Mouse (Mus musculus) kidney, adult 11 months (tissue): Measurements from ENCODE around the gene Krt87.

Source experiments
- DNase-seq: peaks from one replicate; pipeline ENCODE4 v3.0.0; 2022

Gene Krt87

DNA sequence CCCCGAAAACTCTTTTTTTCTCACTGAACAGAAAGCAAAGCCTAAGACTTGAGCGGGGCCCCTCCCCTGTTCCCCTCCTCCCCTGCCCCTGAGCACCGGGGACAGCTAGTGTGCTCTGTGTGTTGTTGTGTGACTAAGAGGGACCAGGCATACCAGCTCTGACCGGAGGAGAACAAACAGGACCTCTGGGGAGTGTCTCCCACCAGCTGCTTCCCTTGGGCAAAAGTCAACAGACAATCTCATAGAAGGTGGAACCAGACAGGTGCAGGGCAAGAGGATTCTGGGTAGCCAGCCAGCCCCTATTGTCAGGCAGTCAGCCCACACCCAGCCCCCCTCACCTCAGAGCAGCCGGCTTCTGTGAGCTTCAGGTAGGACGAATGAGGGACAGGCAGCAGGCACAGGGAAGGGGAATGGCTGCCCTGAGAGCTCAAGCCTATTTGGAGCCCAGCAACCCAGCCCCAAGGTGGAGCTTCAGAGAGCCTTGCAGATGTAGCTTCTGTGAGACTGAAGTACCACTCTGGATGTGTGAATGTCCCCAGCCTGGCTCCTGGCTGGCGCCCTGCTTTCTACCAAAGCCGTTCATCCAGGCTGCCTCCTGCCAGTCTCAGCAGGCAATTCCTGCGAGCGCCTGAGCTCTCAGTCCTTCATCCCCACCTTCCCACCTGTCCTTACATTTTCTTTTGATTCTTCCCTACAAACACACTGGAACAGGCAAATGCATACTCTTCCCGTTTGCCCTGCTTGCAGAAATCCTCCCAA lies 23.6 kb downstream of the Krt87 start:
- no peak for DNase-seq

DNA sequence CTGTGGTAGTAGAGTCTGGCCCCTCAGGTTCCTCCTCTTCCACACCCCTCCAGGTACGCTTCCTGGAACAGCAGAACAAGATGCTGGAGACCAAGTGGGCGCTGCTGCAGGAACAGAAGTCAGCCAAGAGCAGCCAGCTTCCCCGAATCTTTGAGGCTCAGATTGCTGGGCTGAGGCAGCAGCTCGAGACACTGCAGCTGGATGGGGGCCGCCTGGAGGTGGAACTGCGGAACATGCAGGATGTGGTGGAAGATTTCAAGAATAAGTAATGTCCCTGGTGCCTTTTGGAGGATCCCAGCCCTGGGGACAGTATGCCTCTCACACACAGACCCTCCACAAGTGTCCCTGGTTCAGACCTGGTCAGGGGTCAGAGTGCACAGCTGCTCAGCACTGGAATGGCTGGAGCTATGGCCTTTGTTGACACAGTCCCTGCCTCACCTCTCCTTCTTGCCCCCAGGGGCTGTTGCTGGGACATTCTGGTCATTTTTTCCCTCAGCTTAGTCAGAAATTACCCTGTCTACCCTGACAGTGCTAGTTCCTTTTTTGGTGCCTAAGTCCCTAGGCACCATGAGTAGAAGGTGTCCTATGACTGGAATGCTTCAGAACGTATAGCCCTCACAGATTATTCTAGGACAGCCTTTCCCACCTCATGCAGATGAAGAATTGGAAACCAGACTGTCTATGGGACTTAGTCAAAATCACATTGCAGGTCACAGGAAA lies 24.5 kb downstream of the Krt87 start:
- DNase-seq = peak; percentile 35

DNA sequence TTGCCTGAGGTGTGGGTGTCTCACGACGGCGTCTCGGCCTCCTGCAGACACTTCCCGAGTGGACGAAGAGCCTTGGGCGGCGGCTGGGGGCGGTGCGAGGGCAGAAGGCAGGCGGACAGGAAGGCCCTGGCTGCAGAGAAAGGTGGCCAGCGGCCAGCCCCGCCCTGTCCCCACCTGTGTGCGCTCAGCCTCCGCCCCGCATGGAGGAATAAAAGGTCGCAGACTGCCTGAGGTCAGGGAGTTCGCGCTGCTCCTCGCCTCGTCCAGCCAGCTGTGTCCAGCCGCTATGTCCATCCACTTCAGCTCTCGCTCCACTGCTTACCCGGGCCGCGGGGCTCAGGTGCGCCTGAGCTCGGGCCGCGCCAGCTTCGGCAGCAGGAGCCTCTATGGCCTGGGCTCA lies 26.4 kb downstream of the Krt87 start:
- peak; percentile 84 for DNase-seq

DNA sequence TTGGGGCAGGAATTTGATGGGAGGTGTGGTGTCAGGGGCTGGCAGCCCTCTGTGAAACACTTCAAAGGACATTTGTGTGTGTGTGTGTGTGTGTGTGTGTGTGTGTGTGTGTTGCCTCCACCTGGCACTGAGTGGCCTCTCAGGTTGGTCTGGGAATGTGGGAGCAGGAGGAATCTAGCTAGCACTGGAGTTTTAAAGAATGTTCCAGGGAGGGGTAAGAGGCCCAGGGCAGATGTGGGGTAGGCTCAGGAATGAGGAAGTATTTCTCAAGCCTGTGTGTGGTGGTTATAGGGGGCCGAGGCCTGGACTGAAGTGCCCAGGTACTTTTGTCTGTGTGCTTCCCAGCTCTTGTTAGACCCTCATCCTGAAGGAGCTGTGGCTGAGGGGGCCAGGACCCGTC lies 27.8 kb downstream of the Krt87 start, which contains the start of gene Krt7:
Gene Krt7, plus strand, starts transcription at position 269 of the 400 bp plus-strand sequence.
- DNase-seq = peak; percentile 77

DNA sequence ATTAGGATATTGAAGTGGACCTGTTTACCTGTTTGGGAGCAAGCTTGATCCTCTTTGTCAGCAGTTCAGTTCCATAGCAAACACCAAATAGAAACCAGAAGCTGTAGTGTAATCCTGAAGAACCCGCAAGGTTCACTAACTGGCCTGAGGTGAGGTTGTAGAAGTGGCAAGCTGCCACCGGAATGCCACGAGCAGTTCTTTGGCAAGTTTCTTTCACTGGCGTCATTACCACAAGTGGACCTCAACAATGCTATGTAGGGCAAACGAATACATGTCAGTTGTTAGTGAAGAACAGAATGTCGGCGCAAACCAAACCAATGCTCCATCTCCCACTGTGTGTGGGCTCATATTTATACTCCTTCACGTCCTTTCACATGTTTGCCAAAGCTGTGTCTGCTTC lies 40.3 kb downstream of the Krt87 start:
- DNase-seq = peak; percentile 38

DNA sequence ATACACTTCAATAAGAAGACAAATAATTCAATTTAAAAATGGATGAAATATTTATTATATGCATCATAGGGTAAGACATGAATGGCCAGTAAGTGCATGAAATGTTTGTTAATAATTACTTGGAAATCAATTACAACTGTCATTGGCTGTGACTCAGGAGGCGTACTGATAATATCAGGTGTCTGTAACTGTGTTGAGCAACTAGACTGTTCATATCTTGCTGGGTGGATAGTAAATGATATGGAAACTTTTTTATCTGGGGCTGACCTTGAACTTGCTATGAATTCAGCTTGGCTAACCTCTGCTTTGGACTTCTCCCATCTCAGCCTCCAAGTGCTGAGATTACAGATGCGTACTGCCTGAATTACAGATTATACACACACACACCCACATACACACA lies 40.9 kb downstream of the Krt87 start:
- DNase-seq = no peak

DNA sequence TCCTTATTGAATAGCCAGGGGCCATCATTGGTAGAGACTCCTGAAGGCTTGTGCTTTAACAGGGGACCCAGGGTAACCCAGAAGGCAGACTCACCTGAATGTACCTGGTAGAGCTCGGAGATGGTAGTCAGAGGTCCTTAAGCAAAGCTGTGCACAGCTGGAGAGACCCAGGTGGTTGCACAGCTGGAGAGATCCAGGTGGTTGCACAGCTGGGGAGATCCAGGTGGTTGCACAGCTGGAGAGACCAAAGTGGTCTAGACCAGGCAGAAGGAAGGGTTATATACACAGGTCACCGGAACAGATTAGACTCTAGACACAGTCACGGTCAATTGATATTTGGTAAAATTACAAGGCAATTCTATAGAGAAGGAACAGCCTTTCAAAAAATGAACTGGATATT lies 41.7 kb downstream of the Krt87 start:
- DNase-seq = no peak

DNA sequence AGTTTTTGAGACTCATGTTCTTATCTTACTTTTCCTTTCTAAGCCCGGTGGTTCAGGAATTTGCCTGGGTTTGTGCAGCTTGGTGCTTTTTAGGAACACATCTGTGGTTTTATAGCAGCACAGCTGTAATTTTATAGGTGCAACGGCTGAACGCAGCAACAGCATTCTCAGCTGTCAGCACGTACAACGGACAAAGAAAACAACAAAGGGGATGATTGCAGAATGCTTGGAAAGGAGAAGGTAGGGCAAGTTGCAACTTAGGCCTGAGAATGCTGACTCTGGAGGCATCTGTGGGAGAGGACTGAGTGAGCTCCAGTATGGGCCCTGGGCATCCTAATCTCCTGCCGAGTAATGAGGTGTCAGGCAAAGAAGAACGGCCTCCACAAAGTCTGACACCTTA lies 42.1 kb downstream of the Krt87 start:
- DNase-seq = no peak

DNA sequence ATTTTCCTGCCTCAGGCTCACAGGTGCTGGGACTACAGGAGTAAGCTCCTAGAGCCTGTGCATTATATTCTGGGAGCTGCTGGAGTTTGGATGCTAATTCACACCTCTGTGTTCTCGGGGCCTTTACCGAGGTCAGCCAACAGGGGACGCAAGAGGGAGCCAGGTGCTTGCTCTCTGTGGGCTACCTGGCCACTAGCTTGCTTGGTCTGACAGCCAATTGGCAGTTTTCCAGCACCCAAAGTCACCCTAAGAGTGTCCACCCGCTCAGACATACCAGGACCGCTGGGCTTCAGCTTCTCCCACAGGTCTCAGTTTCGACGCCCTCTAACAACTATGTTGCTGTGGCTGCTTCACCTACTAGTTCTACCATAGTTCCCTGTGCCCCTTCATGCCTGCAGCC lies 43.7 kb downstream of the Krt87 start:
- DNase-seq = peak; percentile 66

DNA sequence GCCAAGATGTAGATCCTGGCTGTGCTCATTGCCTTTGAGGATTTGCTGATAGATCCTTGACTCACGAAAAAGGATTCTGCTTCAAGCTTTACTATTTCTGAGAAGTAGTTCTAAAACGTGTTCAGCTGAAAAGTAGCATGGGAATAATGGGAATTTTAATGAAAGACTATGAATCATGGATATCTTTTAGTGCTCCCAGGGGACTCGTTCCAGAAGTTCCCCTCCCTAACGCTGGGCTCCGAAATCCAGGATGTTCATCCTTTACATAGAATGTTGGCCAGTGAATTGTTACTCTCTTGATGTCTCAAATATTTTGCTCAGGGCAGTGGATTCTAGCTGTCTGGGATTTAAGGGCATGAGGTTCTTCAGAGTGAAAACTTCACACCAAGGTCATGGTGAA lies 46.4 kb downstream of the Krt87 start:
- DNase-seq = no peak

DNA sequence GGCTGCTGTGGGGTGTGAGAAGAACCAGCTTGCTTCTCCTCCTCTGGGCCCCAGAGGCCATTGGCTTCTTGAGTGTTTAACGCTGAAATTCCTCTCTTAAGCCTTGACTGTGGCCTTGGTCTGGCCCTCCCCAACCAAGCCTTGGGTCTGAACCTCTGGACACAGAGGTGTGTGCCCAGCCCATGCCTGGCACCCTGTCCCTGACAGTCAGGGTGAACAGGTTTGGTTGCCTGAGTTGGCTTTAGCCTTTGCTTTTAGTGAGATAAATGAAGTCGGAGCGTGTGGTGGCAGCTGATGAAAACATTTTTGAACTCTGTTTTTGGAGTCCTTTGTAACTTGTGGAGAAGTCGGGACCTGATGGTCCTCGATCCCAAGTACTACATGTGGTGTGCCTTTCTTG lies 48.4 kb downstream of the Krt87 start:
- DNase-seq = no peak

DNA sequence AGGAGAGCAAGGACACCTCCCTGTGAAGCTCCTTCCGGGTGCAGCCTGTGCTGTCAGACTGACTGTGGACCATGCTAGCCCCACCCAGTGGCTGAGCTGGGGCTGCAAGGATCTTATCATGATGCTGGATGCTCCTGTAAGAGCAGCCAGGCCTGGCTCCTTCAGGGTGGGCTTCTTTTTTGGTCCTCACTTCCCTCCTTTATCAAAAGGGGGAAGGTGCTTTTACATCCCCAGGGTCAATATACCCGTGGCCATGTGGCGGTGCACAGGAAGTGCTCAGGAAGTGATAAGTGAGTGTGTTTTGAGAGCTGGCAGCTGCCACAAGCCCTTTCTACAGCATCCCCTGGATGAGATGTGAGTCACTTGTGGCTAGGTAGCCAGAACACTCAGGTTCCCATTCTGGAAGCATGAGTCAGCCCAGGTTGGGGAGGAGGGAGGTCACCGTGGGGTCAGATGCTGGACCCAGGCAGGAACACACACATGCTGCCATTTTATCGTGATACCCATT lies 50.5 kb downstream of the Krt87 start:
- DNase-seq = no peak

DNA sequence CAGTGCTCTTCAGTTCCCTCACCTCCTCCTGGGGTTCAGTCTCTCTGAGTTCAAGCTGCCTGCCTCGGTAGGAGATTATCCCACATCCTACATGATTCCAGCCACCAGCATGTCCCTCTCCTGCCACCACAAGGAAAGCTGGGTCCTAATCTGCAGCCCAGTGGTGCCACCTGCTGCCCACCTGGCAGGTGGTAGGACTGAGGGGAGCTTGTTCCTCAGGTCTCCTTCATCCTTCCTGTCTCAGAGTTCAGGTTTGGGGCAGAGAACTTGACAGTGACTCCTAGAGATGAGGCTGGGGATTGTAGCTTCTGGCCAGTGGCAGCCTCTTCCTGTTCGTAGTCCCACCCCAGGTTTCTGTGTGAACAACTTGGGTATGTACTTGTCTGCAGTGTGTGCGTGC lies 51.4 kb downstream of the Krt87 start:
- DNase-seq = no peak

DNA sequence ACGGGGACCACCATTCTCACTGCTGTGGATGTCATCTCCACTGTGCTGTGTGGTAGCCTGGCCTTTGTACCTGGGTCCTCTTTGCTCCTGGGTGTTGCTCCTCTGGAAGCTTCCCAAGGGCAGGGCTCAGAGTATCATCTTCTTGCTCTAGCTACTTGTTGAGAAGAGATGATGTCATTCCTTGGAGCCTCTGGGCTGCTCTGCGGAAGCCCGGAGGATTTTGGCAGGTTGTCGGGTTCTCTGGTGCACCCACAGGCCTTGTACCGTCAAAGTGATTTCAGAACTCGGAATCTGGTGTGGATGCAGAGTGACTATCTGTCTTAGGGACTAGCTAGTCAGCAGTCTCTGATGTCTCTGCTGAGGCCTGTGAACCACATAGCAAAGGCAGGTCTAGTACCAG lies 53.5 kb downstream of the Krt87 start:
- no peak for DNase-seq

DNA sequence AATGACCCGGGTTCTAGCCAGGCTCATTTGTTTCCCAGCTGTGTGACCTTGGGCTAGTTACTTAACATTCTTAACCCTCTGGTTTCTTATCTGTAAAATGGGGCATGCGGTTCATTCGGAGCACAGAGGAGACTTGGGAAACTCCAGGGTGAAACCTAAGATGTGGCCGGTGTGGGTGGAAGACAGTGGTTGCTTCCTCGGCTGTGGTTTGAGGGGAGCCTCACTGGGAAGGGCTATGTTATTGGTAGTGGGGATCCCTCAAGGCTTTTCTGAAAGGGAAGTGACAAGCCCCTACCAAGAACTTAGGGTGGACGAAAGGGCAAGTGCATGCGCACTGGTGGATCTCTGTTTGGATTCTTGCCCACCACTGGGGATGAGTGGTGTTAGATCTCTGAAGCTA lies 54.0 kb downstream of the Krt87 start:
- DNase-seq = no peak

DNA sequence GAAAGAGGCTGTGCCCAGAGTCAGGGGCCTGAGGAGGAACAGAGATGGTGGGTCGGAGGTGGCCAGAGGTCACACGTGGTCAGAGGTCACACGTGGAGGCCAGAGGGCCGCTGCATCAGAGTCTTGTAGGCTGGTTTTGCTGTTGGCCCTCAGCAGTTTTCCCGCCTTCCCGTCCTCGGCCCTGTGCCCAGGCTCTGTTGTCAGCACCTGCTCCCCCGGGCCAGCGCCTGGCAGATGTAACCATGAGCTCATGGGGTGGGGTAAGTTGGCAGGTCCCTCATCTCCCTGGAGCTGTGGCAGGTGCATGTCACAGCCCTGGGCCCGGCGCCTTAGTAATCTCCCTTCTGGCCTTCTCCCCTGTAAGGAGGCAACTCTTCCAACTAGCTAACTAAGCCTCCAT lies 55.8 kb downstream of the Krt87 start:
- DNase-seq = no peak

DNA sequence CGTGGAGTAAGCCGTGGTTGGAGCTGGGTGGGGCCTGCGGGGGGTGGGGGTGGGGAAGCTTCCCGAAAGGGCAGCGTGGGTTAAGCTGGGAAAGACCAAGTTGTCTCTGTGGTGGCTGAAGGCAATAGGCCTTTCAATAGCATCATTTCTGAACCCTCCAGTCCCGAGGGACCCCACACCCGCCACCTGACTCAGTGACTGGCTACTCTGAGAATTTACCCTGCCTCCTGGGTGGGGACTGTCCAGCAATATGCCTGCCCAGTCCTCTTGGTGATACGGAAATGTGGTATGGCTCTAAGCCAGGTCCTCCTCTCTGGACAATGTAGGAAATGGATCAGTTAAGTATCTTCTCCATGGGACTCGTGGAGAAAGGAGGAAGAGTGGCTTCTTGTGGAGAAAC lies 56.8 kb downstream of the Krt87 start:
- peak; percentile 50 for DNase-seq
